Mouse (Mus musculus) layer of hippocampus, adult 9-10 months (tissue): Measurements from ENCODE around the gene Nr1i3.
"Not testable (repeated sequence)": the region's sequence is repeated elsewhere in the genome, so short reads cannot be mapped to it uniquely, and the experiment has no call there.

Experiments
- DNase-seq: peaks from one replicate; pipeline ENCODE4 v3.0.0; 2022; ENCODE audit warnings: low spot score

Nr1i3 gene

DNA sequence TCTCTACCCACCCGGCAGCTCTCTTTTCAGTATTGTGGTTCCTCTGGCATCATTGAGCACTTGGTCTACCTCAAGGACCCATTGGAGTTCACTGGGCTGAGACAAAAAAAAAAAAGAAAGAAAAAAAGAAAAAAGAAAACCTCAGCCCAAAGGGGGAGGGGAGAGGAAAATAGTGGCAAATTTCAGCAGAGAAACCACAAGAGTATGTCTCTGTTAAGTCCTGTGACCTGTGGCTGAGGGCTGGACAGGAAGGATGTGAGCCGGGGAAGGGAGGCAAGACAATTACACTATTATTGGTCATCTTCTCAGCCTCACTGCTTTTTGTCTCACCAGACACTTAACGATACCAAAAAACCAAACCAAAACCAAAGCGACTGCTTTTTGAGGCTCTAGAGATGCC, 18.1 kb downstream of the Nr1i3 start:
- DNase-seq, result no peak

- DNase-seq, result no peak
These were observed 18.6 kb downstream of the Nr1i3 start for GRCm38 (mm10) chr1:171232348-171232747.

DNA sequence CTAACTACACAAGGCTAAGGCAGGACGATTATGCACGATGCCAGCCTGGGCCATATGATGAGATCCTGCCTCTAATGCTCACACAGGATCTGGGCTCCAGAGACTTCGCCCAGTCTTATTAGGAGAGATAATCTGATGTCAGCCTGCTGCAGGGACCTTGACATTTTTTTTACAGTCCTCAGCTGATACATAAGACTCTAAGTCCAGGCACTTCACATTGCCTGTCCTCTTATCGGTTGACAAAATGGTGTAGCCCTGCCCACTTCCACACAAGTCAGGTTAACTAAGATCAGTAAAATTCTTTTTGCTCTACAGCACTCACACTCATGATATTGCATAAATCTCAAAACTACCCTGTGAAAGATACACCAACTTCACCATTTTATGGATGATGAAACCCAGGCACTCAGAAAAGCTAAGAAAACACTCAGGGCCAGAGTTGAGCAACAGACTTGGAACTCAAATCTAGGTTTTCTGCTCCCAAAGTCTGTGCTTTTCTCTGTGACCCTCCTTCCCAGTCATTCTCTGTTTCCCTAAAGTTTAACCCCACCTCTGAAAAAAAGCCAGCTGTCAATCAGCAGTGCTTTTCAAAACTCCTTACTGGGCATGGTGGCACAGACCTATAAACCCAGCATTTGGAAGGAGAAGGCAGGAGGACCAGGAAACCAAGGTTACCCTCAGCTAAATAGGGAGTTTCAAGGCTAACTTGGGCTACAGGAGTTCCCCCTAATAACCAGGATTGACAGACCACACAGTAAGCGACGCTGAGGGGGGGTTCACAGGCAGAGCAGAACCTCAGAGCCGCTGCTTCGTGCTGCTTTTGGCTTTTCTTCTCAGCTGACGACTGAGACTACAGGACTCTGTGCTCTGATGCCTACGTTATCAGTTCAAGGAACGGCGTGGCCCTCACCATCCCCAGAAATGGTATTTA, 19.3 kb downstream of the Nr1i3 start:
- DNase-seq, result no peak

- no peak for DNase-seq
These were observed 20.4 kb downstream of the Nr1i3 start, which contains the start of gene Fcer1g for GRCm38 (mm10) chr1:171234126-171234525. TSS of gene Fcer1g (minus strand) at chr1:171234365.

DNA sequence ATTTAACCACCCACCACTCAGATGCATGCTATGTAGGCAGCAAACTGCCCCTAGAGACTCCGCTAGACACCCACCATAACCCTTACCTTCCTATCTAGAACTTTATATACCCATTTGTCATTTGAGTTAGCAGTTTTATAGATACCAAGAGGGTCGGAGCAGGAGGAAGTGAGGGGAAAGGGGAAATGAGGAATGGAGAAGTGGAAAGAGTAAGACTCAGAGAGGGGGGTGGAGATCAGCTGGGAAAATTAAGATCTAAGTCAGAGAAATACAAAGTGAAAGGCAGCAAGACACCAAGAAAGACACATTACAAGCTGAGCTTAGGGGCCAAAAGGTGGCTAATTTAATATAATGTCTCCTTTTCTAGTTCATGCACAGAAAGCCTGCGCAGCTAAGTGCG, 20.8 kb downstream of the Nr1i3 start:
- no peak for DNase-seq

DNA sequence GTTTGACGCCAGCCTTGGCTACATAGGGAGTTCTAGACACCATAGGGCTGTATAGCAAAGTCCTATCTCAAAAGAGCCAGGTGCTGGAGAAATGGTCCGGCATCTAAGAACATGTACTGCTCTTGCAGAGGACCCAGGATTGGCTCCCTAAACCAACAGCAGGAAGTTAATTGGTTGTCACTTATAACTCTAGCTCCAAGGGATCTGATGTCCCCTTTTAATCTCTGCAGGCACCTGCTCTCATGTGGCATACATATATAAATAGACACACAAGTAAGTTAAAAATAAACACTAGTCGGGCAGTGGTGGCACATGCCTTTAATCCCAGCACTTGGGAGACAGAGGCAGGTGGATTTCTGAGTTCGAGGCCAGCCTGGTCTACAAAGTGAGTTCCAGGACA, 22.0 kb downstream of the Nr1i3 start:
- no peak for DNase-seq

GRCm38 (mm10) chr1:171237438-171237837, 23.7 kb downstream of the Nr1i3 start:
- no peak for DNase-seq

- no peak for DNase-seq
These were observed 24.7 kb downstream of the Nr1i3 start for GRCm38 (mm10) chr1:171238463-171238862.

GRCm38 (mm10) chr1:171239992-171240744, 26.4 kb downstream of the Nr1i3 start:
- DNase-seq, result no peak

- no peak for DNase-seq
These were observed 27.1 kb downstream of the Nr1i3 start for GRCm38 (mm10) chr1:171240911-171241310.

GRCm38 (mm10) chr1:171241952-171242351, 28.2 kb downstream of the Nr1i3 start:
- not testable (repeated sequence) for DNase-seq

- DNase-seq, result no peak
These were observed 31.6 kb downstream of the Nr1i3 start for GRCm38 (mm10) chr1:171245353-171245752.

- DNase-seq, result peak; percentile 95
These were observed 33.1 kb downstream of the Nr1i3 start for GRCm38 (mm10) chr1:171246709-171247452.

DNA sequence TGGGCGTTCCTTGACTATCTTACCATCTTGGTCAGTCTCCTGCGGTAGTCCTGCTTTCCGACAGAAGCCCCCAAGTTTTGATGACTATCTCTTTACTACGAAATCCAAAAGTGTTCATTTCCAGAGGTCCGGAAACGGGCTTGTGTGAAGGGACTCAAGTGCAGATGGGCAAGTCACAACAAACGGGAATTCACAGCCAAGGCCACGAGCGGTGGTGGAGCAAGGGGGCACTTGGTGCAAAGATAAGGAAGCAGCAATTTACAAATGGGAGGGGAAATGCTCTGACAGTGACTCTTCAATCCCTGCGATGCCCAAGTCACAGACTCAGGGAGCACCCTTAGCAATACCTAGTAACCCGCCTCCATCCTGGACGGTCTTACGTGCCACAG, 33.7 kb downstream of the Nr1i3 start:
- no peak for DNase-seq

- no peak for DNase-seq
These were observed 34.1 kb downstream of the Nr1i3 start for GRCm38 (mm10) chr1:171247916-171248315.

- no peak for DNase-seq
These were observed 34.8 kb downstream of the Nr1i3 start for GRCm38 (mm10) chr1:171248386-171249226.

DNA sequence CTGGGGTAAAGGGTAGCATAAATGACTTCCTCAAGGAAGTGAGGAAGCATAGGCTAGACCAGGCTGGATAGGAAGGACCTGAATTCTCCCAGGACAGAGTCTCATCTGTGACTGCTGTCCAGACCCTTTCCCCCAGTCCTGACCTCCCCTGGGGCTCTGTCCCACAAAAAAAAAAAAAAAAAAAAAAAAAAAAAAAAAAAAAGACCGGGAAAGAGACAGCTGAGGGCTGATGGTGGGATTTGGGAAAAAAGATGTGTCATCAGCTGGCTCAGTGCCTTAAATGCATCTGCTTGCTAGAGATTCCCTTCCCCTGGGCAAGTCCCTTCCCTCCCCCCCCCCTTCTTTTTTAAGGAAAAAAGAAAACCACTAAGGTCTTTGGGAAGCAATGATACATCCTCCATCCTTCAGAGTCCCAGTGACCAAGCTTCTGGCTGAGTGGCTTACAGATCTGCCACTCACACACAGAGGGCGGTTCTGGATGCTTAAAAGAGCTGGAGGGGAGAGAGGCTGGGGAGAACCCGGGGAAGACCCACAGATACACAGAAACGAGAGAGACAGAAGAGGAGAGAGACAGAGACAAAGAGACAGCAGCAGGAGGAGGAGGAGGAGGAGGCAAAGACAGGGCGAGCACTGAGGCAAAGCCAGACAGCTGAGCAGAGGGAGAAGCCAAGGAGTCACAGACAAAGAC, 36.3 kb downstream of the Nr1i3 start, which contains the start of gene Adamts4:
Gene Adamts4, plus strand, starts transcription at position 509 of the 688 bp plus-strand sequence.
- no peak for DNase-seq

GRCm38 (mm10) chr1:171250680-171251593, 37.2 kb downstream of the Nr1i3 start, which contains the start of gene Ndufs2:
TSS of gene Ndufs2 (minus strand) at chr1:171251388.
- no peak for DNase-seq

DNA sequence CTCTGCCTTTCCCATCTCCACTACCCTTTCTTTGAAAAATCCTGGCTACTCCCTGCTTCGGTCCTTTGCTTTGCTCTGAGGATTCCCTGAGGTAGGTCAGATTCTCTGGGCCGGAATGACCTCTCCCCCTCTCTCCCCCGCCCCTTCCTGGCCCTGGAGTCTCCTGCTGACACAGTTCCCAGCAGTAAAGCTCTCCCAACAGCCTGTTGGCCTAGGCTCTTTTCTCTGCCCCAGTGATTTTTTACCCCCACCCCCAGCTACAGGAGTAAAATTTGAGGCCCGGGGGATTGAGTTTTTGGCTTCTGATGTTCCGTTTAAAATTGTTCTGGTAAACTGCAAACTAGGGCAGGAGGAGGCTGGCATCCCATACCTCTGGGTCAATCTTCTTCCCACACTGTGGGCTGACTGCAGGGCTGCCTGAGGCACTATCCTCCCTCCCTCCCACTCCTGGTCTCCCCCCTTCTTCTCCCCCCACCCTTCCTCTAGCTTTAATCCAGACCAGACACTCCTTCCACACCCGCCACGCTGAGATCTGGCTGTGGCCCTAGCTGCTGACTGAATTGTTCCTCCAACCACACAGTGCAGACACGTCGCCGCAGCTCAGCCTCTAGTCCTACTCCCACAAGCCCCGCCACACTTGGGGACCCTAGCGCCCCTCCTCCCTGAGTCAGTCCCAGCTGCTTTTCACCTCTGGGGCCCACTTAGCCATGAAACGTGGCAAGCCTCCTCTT, 38.0 kb downstream of the Nr1i3 start:
- no peak for DNase-seq
